Mouse (Mus musculus) ES-Bruce4 (cell line): ENCODE results near the gene BC034090.

ENCODE experiments used
- CTCF ChIP-seq: IDR thresholded peaks from one replicate; pipeline ENCODE4 v1.8.1; 2011; ENCODE audit warnings: low read depth, low read length
- POLR2A ChIP-seq: IDR thresholded peaks from one replicate; pipeline ENCODE4 v1.8.1; 2011; ENCODE audit warnings: low read length; ENCODE audit not compliant: insufficient read depth

DNA sequence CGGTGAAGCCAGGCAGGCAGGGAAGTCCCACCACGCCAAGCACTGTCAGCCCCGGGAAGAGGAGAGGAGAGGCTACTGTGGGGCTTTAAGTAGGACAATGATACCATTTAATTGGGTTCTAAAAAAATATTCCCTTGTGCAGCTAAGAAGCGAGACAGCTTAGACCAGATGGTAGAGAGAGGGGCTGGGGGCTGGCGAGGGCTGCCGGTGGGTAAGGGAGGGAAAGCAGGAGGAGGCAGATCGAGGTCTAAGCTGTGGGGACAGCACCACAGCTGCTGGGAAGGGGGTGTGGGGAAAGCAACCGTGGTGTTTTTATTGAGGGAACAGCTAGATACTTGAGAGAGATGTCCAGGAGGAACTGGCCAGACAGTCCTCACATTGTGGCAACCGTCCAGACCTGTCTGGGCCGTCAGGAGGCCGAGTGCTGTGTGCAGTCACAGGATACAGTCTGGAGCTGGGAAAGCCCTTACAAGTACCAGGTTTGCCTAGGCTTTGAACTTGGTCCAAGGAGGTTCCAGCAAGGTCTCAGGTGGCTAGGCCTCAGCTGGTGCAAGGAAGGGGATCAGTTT is 22.1 kb downstream of the BC034090 start:
- no peak for TF ChIP-seq CTCF
- no peak for TF ChIP-seq POLR2A
